Mouse (Mus musculus) liver, embryonic 12.5 days (tissue): ENCODE measurements around the gene Ormdl1. TPM values are rescaled to one million over a fixed set of nuclear protein-coding genes. Genes with fewer than 3 reads are reported as not detected.
"Not testable (repeated sequence)": the region's sequence is repeated elsewhere in the genome, so short reads cannot be mapped to it uniquely, and the experiment has no call there.

ENCODE experiments used
- ATAC-seq: fragments of 200-750 bp; cut with Nextera tagmentation; 2 replicates; pipeline ENCODE4 v1.8.0; 2017; ENCODE audit warnings: moderate number of reproducible peaks, mild to moderate bottlenecking, moderate library complexity
- H3K27ac ChIP-seq: fragments of 300-500 bp; sonication (generic); 2 replicates; pipeline ENCODE4 v1.5.1; 2016; ENCODE audit warnings: mild to moderate bottlenecking
- H3K27me3 ChIP-seq: fragments of 300-500 bp; sonication (generic); replicated peaks from 2 replicates; pipeline ENCODE4 v1.6.1; 2016; ENCODE audit warnings: mild to moderate bottlenecking, moderate library complexity
- H3K36me3 ChIP-seq: fragments of 300-500 bp; sonication (generic); 2 replicates; pipeline ENCODE4 v1.6.1; 2016; ENCODE audit warnings: mild to moderate bottlenecking, moderate library complexity
- H3K4me1 ChIP-seq: fragments of 300-500 bp; sonication (generic); 2 replicates; pipeline ENCODE4 v1.6.1; 2016
- H3K4me2 ChIP-seq: fragments of 300-500 bp; sonication (generic); 2 replicates; pipeline ENCODE4 v1.6.1; 2016; ENCODE audit warnings: mild to moderate bottlenecking, moderate library complexity
- H3K4me3 ChIP-seq: fragments of 300-500 bp; sonication (generic); 2 replicates; pipeline ENCODE4 v1.5.1; 2016; ENCODE audit warnings: mild to moderate bottlenecking, moderate library complexity
- H3K9ac ChIP-seq: fragments of 300-500 bp; sonication (generic); 2 replicates; pipeline ENCODE4 v1.6.1; 2016; ENCODE audit warnings: mild to moderate bottlenecking, moderate library complexity
- H3K9me3 ChIP-seq: fragments of 300-500 bp; sonication (generic); replicated peaks from 2 replicates; pipeline ENCODE4 v1.6.1; 2016; ENCODE audit warnings: mild to moderate bottlenecking, moderate library complexity
- WGBS: fragments of 180-500 bp; shearing (Covaris S2); methylation state at CpG from one replicate; pipeline ENCODE4 v1.1.7; 2016; ENCODE audit not compliant: insufficient replicate concordance; 5-methylcytosine and 5-hydroxymethylcytosine counted together
- polyA plus RNA-seq: library from polyadenylated mRNA; unstranded; fragments of >200 nt; fragmentation: Nextera tagmentation; extraction: Ambion mirVana; gene quantifications from 2 replicates; pipeline ENCODE4 v1.2.1, GENCODE M21; 2016

The Ormdl1 gene
- polyA plus RNA-seq, 1 experiment from 2014 or later, result 33.0 TPM

DNA sequence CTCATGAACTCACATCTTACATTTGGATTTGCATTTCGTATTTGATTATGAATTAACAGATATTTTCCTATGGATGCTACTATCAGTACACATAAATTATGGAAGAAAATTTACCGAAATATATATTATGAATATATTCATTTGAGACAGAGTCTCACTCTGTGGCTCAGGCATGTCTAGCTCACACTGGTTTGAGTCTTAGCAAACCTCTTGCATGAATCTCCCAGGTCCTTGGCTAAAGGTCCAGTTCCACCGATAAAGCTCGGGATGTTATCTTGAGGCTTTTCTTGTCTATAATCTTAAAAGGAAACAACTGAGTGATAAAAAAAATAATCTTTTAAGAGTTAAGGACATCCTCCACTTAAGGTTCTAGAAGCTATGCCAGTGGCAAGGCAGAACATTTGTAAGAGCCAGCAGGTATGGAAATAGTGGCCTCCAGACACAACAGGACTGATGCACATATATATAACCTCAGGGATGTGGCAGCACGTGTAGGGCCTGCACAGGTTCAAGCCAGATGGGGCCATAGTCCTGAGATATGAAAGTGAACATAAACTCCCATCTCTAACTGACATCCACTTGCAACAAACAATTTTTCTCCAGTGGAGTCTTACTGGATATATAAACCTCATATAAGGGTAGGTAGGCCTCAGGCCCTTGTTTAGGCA, 28.1 kb downstream of the Ormdl1 start:
- Histone ChIP-seq H3K4me2 (no peak overlapping the region), H3K4me3 (no peak overlapping the region), H3K9ac (no peak overlapping the region), H3K27ac (no peak overlapping the region), H3K36me3 (peaks cover 33% of the 10 kb centered on the region), H3K27me3 (no peaks in the 10 kb centered on the region), H3K4me1 (peaks cover 18% of the 10 kb centered on the region), H3K9me3 (no peaks in the 10 kb centered on the region)
- 83% methylated on average over 5 of the region's 5 CpGs for WGBS
- no peak for ATAC-seq

DNA sequence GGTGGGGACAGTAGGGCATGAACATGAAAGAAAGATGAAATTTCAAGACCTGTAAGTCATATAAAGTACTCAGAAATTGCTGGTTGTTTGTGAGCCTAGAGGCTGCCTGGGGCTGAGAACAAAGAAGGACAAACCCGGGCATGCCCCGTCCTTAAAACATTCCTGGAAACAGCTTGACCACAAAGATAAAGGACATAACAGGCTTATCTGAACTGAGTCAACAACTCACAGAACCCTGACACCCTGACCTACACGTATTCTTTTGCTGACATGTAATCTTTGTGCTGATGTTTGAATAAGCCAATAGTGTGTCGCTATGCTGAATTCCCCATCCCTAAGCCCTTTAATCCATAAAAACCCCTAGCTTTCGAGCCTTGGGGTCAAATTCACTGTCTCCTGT, 36.6 kb downstream of the Ormdl1 start:
- not testable (repeated sequence) for H3K9ac ChIP-seq, H3K9me3 ChIP-seq, H3K4me2 ChIP-seq, H3K4me3 ChIP-seq, H3K27me3 ChIP-seq, H3K27ac ChIP-seq, ATAC-seq, H3K36me3 ChIP-seq
- WGBS, result 33% methylated on average over 5 of the region's 5 CpGs
- peaks cover 30% of the 10 kb centered on the region for H3K4me1 ChIP-seq

DNA sequence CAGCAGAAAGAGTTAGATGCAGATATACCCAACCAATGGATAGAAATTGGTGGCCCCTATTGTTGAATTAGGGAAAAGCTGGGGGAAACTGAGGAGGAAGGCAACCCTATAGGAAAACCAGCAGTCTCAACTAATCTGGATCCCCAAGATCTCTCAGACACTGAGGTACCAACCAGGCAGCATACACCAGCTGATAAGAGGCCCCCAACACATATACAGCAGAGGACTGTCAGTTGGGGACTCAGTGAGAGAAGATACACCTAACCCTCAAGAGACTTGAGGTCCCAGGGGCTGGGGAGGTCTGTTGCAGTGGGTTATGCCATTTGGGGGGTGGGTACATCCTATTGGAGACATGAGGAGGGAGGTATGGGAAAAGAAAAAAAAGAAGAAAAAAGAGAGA, 38.6 kb downstream of the Ormdl1 start:
- peaks cover 30% of the 10 kb centered on the region for H3K4me1 ChIP-seq
- H3K36me3 ChIP-seq, result no peaks in the 10 kb centered on the region
- H3K27ac ChIP-seq, result 0 out of 2 replicates have a peak overlapping the region, but pooled peaks have one; percentile 41
- no peak overlapping the region for H3K9ac ChIP-seq
- H3K4me3 ChIP-seq, result no peak overlapping the region
- H3K9me3 ChIP-seq, result peaks cover 3% of the 10 kb centered on the region
- no peaks in the 10 kb centered on the region for H3K27me3 ChIP-seq
- ATAC-seq, result peak; percentile 86
- H3K4me2 ChIP-seq, result no peak overlapping the region

DNA sequence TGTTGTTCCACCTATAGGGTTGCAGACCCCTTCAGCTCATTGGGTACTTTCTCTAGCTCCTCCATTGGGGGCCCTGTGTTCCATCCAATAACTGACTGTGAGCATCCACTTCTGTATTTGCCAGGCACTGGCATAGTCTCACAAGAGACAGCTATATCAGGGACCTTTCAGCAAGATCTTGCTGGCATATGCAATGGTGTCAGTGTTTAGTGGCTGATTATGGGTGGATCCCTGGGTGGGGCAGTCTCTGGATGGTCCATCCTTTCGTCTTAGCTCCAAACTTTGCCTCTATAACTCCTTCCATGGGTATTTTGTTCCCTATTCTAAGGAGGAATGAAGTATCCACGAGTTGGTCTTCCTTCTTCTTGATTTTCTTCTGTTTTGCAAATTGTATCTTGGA, 40.5 kb downstream of the Ormdl1 start:
- not testable (repeated sequence) for ATAC-seq, H3K4me3 ChIP-seq, H3K9ac ChIP-seq, H3K9me3 ChIP-seq, H3K27ac ChIP-seq, H3K27me3 ChIP-seq, H3K4me2 ChIP-seq
- Histone ChIP-seq H3K36me3 (peaks cover 14% of the 10 kb centered on the region), H3K4me1 (peaks cover 30% of the 10 kb centered on the region)
- WGBS, result 36% methylated on average over 2 of the region's 2 CpGs

DNA sequence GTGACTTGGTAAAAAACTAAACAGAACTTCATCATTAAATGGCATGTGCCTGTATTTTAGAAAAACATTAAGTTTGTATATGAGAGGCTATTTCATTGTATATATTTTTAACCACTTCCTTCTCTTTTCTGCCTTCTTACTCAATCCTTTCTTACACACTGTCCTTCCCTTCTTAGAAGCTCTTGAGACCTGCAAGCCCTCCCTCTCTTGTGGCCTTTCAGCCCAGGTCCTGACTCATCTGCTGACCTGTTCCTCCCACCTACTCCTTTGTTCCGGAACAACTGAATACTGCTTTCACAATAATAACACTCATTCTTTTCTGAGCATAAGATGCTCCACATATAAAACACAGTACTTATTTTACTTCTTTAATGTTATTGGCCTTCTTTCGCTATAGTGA, 44.2 kb downstream of the Ormdl1 start:
- H3K9me3 ChIP-seq, result no peaks in the 10 kb centered on the region

DNA sequence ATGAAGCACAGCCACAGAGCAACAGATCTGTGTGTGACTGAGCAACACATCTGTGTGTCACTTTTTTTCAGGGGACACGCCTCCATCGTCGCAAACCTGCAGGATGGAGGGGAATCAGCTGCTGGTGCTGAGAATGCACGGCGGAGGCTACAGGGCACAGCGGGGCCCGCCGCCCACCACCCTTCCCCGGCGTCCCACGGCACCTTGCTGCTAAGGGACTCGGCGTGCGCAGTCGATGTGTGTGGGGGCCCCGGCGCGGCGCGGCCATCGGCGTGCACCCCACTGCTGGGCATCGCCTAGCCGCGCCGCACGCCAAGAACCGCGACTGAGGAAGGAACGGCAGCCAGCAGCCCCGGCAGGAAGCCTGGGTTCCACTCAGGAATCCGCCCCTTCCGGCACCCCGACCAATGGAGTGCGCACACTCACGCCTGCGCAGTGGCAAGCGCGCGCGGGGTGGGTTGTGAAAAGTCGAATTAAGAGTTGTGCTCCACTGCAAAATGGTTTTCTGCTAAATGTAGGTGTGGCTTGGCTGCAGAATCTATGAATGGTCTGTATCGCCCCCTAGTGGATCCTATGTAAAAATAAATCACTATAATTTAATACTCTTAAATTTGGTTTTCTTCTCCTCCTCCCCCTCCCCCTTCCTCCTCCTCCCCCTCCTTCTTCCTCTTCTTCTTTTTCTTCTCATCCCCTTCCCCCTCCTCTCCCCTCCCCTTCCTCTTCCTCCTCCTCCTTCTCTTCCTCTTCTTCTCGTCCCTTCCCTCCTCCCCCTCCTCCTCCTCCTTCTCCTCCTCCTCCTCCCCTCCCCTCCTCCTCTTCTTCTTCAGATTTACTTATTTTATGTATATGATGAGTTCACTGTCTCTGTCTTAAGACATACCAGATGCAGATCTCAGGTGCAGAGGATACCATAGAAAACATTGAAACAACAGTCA, 55.7 kb downstream of the Ormdl1 start, which contains the start of the genes Asdurf, Gm28551 and Asnsd1:
Gene Asdurf (minus strand): TSS at position 293 of the 935 bp plus-strand sequence.
Gene Gm28551 (minus strand): TSS at position 341 of the 935 bp plus-strand sequence.
Gene Asnsd1 (minus strand): TSS at position 426 of the 935 bp plus-strand sequence.
- H3K9me3 ChIP-seq, result no peaks in the 10 kb centered on the region
- no peaks in the 10 kb centered on the region for H3K27me3 ChIP-seq
- peak within 1 kb of the TSS; percentile 89 for H3K9ac ChIP-seq
- ATAC-seq, result peak; percentile 100
- H3K4me2 ChIP-seq, result peak within 1 kb of the TSS; percentile 77
- H3K4me1 ChIP-seq, result peaks cover 9% of the 10 kb centered on the region
- WGBS, result under 1% methylated on average over 44 of the region's 44 CpGs
- H3K4me3 ChIP-seq, result peak within 1 kb of the TSS; percentile 87
- H3K27ac ChIP-seq, result peak within 1 kb of the TSS; percentile 92
- peaks cover 25% of the 10 kb centered on the region for H3K36me3 ChIP-seq

More for the DNA sequence above, 44.2 kb downstream of the Ormdl1 start:
- Histone ChIP-seq H3K4me3 (no peak overlapping the region), H3K27ac (no peak overlapping the region), H3K36me3 (peaks cover 43% of the 10 kb centered on the region), H3K4me2 (no peak overlapping the region), H3K4me1 (peaks cover 8% of the 10 kb centered on the region), H3K27me3 (no peaks in the 10 kb centered on the region), H3K9ac (no peak overlapping the region)
- ATAC-seq, result no peak
- 77% methylated on average over 2 of the region's 2 CpGs for WGBS

DNA sequence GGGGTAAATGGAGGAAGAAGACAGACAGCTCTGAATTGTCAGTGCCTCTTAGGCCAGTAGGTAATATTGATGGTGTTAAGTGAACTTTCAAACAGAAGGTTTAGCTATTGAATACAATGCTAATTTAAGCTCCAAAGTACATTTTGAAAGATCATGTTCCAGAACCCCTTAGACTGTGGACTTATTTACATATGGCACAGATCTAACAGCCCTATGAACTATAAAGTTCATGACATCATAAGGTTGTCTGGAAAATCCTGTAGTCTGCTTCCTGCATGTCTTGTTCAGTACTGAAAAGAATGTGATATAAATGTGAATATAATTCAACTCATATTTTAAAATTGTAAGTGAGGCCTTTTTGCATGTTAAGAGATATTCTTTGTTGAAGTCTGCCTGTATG, 62.1 kb downstream of the Ormdl1 start:
- Histone ChIP-seq H3K27ac (no peak overlapping the region), H3K9me3 (no peaks in the 10 kb centered on the region), H3K27me3 (no peaks in the 10 kb centered on the region), H3K9ac (no peak overlapping the region), H3K4me3 (no peak overlapping the region), H3K36me3 (no peaks in the 10 kb centered on the region), H3K4me2 (no peak overlapping the region), H3K4me1 (no peaks in the 10 kb centered on the region)
- ATAC-seq, result no peak

Other genes starting within 250 kb of the Ormdl1 start
- gene Mstn, start 235.5 kb upstream of the Ormdl1 start, polyA plus RNA-seq, result 0.07 and 0.22 TPM in 2 replicates
- not detected in 2 replicates for gene 1700019A02Rik, start 109.5 kb upstream of the Ormdl1 start, polyA plus RNA-seq
- gene Pms1, start 77 bp upstream of the Ormdl1 start, polyA plus RNA-seq, result 14.9 and 15.2 TPM in 2 replicates
- not detected in 2 replicates for gene Gm28778, start within 50 bp of the Ormdl1 start, polyA plus RNA-seq
- gene Osgepl1, start 16.5 kb downstream of the Ormdl1 start, polyA plus RNA-seq, result 25.6 and 26.1 TPM in 2 replicates
- not detected in 2 replicates for gene Asdurf, start 55.5 kb downstream of the Ormdl1 start, polyA plus RNA-seq
- gene Gm28551, start 55.6 kb downstream of the Ormdl1 start, polyA plus RNA-seq, result 0.33 and 0.36 TPM in 2 replicates
- 68.4 and 69.0 TPM in 2 replicates for gene Asnsd1, start 55.7 kb downstream of the Ormdl1 start, polyA plus RNA-seq